Mouse (Mus musculus): ENCODE data around the gene Spag8. TPM values are rescaled to one million over a fixed set of nuclear protein-coding genes. Genes with fewer than 3 reads are reported as not detected.

Gene Spag8
- total and polyA plus RNA-seq, 2 experiments = 0.55 to 0.83 TPM

- H3K9ac ChIP-seq (ENCODE audit: low read depth, low read length) = peak overlapping the region; percentile 89
- H3K36me3 ChIP-seq (ENCODE audit: control insufficient read depth, insufficient read depth, low read length) = no peaks in the 10 kb centered on the region
- peak overlapping the region; percentile 77 for H3K4me3 ChIP-seq (ENCODE audit: insufficient read depth, low read depth, low read length)
- peak; percentile 60 for DNase-seq (ENCODE audit: extremely low read depth, low read depth, low spot score)
- H3K4me1 ChIP-seq (ENCODE audit: control insufficient read depth, insufficient read depth, low read length) = 0 out of 2 replicates have a peak, but pooled peaks cover 3% of the 10 kb centered on the region
- H3K27ac ChIP-seq (replicated peaks; ENCODE audit: insufficient read depth, low read depth, low read length) = peak overlapping the region; percentile 29
- TF ChIP-seq CTCF (IDR thresholded peaks at IDR 0.05; ENCODE audit: low read depth, low read length) = no peak
- TF ChIP-seq POLR2A (IDR thresholded peaks at IDR 0.05; ENCODE audit: extremely low read depth, insufficient read depth, low read length) = no peak
- WGBS = 56% methylated on average over 42 of the region's 42 CpGs
- no peaks in the 10 kb centered on the region for H3K27me3 ChIP-seq (ENCODE audit: control insufficient read depth, insufficient read depth, low read length)
- H3K79me2 ChIP-seq (ENCODE audit: control insufficient read depth, insufficient read depth, low read length) = no peaks in the 10 kb centered on the region
These were observed 21.2 kb downstream of the Spag8 start for GRCm38 (mm10) chr4:43631956-43632920.

- H3K9ac ChIP-seq (ENCODE audit: low read depth, low read length) = peak within 1 kb of the TSS; percentile 89
- 3% methylated on average over 56 of the region's 70 CpGs for WGBS
- H3K4me1 ChIP-seq (ENCODE audit: control insufficient read depth, insufficient read depth, low read length) = peaks cover 4% of the 10 kb centered on the region; the same call in 1 of the 2 replicates
- no peaks in the 10 kb centered on the region for H3K27me3 ChIP-seq (ENCODE audit: control insufficient read depth, insufficient read depth, low read length)
- no peak for DNase-seq (ENCODE audit: extremely low read depth, low read depth, low spot score)
- H3K4me3 ChIP-seq (ENCODE audit: insufficient read depth, low read depth, low read length) = peak within 1 kb of the TSS; percentile 77
- peak within 1 kb of the TSS; percentile 29 for H3K27ac ChIP-seq (replicated peaks; ENCODE audit: insufficient read depth, low read depth, low read length)
- no peaks in the 10 kb centered on the region for H3K79me2 ChIP-seq (ENCODE audit: control insufficient read depth, insufficient read depth, low read length)
- H3K36me3 ChIP-seq (ENCODE audit: control insufficient read depth, insufficient read depth, low read length) = no peaks in the 10 kb centered on the region
- TF ChIP-seq POLR2A (IDR thresholded peaks at IDR 0.05; ENCODE audit: extremely low read depth, insufficient read depth, low read length) (0 out of 2 replicates have a peak, but pooled peaks have one; percentile 31), CTCF (IDR thresholded peaks at IDR 0.05; ENCODE audit: low read depth, low read length) (no peak)
These were observed 22.1 kb downstream of the Spag8 start, which contains the start of gene Npr2 for GRCm38 (mm10) chr4:43631046-43631955. TSS of gene Npr2 (plus strand) at chr4:43631935.

GRCm38 (mm10) chr4:43630671-43631045 lies 22.7 kb downstream of the Spag8 start:
- H3K4me3 ChIP-seq (ENCODE audit: insufficient read depth, low read depth, low read length) = no peak overlapping the region
- H3K36me3 ChIP-seq (ENCODE audit: control insufficient read depth, insufficient read depth, low read length) = no peaks in the 10 kb centered on the region
- no peak overlapping the region for H3K27ac ChIP-seq (replicated peaks; ENCODE audit: insufficient read depth, low read depth, low read length)
- no peak for TF ChIP-seq CTCF (IDR thresholded peaks at IDR 0.05; ENCODE audit: low read depth, low read length)
- TF ChIP-seq POLR2A (IDR thresholded peaks at IDR 0.05; ENCODE audit: extremely low read depth, insufficient read depth, low read length) = no peak
- no peaks in the 10 kb centered on the region for H3K79me2 ChIP-seq (ENCODE audit: control insufficient read depth, insufficient read depth, low read length)
- no peaks in the 10 kb centered on the region for H3K27me3 ChIP-seq (ENCODE audit: control insufficient read depth, insufficient read depth, low read length)
- no peak for DNase-seq (ENCODE audit: extremely low read depth, low read depth, low spot score)
- no peak overlapping the region for H3K9ac ChIP-seq (ENCODE audit: low read depth, low read length)
- H3K4me1 ChIP-seq (ENCODE audit: control insufficient read depth, insufficient read depth, low read length) = peaks cover 6% of the 10 kb centered on the region; the same call in 1 of the 2 replicates
- 50% methylated on average over 5 of the region's 5 CpGs for WGBS

GRCm38 (mm10) chr4:43630030-43630581 lies 23.3 kb downstream of the Spag8 start:
- Histone ChIP-seq H3K27me3 (ENCODE audit: control insufficient read depth, insufficient read depth, low read length) (no peaks in the 10 kb centered on the region), H3K9ac (ENCODE audit: low read depth, low read length) (peak overlapping the region; percentile 72), H3K79me2 (ENCODE audit: control insufficient read depth, insufficient read depth, low read length) (no peaks in the 10 kb centered on the region), H3K4me1 (ENCODE audit: control insufficient read depth, insufficient read depth, low read length) (peaks cover 6% of the 10 kb centered on the region; the same call in 1 of the 2 replicates), H3K36me3 (ENCODE audit: control insufficient read depth, insufficient read depth, low read length) (no peaks in the 10 kb centered on the region), H3K4me3 (ENCODE audit: insufficient read depth, low read depth, low read length) (no peak overlapping the region), H3K27ac (replicated peaks; ENCODE audit: insufficient read depth, low read depth, low read length) (peak overlapping the region; percentile 34; the same call in 1 of the 2 replicates)
- TF ChIP-seq POLR2A (IDR thresholded peaks at IDR 0.05; ENCODE audit: extremely low read depth, insufficient read depth, low read length) (no peak), CTCF (IDR thresholded peaks at IDR 0.05; ENCODE audit: low read depth, low read length) (peak; percentile 59)
- DNase-seq (ENCODE audit: extremely low read depth, low read depth, low spot score) = peak; percentile 80
- WGBS = 2% methylated on average over 5 of the region's 5 CpGs

GRCm38 (mm10) chr4:43629106-43629817 lies 24.1 kb downstream of the Spag8 start:
- no peaks in the 10 kb centered on the region for H3K36me3 ChIP-seq (ENCODE audit: control insufficient read depth, insufficient read depth, low read length)
- WGBS = 53% methylated on average over 20 of the region's 20 CpGs
- H3K79me2 ChIP-seq (ENCODE audit: control insufficient read depth, insufficient read depth, low read length) = no peaks in the 10 kb centered on the region
- peak overlapping the region; percentile 59; the same call in 1 of the 2 replicates for H3K9ac ChIP-seq (ENCODE audit: low read depth, low read length)
- peak; percentile 85 for DNase-seq (ENCODE audit: extremely low read depth, low read depth, low spot score)
- H3K27ac ChIP-seq (replicated peaks; ENCODE audit: insufficient read depth, low read depth, low read length) = peak overlapping the region; percentile 69
- peak overlapping the region; percentile 26; the same call in 1 of the 2 replicates for H3K4me3 ChIP-seq (ENCODE audit: insufficient read depth, low read depth, low read length)
- no peaks in the 10 kb centered on the region for H3K27me3 ChIP-seq (ENCODE audit: control insufficient read depth, insufficient read depth, low read length)
- peaks cover 7% of the 10 kb centered on the region; the same call in 1 of the 2 replicates for H3K4me1 ChIP-seq (ENCODE audit: control insufficient read depth, insufficient read depth, low read length)
- TF ChIP-seq POLR2A (IDR thresholded peaks at IDR 0.05; ENCODE audit: extremely low read depth, insufficient read depth, low read length) = 0 out of 2 replicates have a peak, but pooled peaks have one; percentile 30
- TF ChIP-seq CTCF (IDR thresholded peaks at IDR 0.05; ENCODE audit: low read depth, low read length) = peak; percentile 22; the same call in 1 of the 2 replicates
